Mouse (Mus musculus): Measurements from ENCODE around the gene Entpd1. TPM values are rescaled to one million over a fixed set of nuclear protein-coding genes. Genes with fewer than 3 reads are reported as not detected.

The Entpd1 gene
- polyA plus RNA-seq (2015; fragmentation: Nextera tagmentation; extraction: Ambion mirVana), result 8.3 and 9.1 TPM in 2 replicates

DNA sequence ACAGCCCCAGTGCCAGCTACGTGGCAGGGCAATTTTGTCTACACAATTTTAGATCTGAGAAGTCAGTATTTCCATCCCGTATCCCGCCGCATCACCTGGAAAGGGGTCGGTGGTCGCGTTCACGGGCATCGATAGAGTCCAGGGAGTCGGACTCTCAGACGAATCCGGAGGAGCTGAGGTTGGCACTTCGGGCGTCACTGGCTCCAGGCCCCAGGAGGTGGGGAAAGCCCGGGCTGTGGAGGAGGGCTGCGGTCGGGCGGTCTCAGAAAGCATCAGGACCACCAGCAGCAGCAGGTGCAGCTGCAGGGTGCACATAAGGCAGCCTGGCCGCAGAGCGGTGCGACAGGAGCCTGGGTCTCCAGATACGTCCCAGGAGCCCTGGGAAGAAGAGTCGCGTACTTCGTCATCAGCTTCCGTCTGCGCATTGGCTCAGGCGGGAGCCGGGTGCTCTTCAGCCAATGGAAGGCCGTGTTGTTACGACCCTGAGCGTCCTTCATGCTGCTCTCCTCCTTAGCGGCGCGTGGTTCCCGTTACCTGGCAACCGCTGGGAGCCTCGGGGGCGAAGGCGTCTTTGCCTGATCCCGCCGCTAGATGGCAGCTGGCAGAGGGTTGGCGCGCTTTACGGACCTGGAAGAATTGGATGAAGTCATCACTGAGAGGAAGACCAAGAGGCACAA is at the start of gene Entpd1, which contains the start of gene Tctn3:
Entpd1 (plus strand) TSS at position 537 of the 677 bp plus-strand sequence.
Tctn3 (minus strand) TSS at position 404 of the 677 bp plus-strand sequence.
- Histone ChIP-seq H3K27ac (peak within 1 kb of the TSS; percentile 75), H3K27me3 (no peaks in the 10 kb centered on the region), H3K4me2 (peak within 1 kb of the TSS; percentile 87), H3K36me3 (peaks cover 22% of the 10 kb centered on the region), H3K9me3 (no peaks in the 10 kb centered on the region), H3K4me1 (replicated peaks) (peaks cover 11% of the 10 kb centered on the region), H3K9ac (peak within 1 kb of the TSS; percentile 81), H3K4me3 (peak within 1 kb of the TSS; percentile 81)
- ATAC-seq (ENCODE audit: low FRiP score), result peak; percentile 100
- WGBS, result under 1% methylated on average over 45 of the region's 45 CpGs

- no peaks in the 10 kb centered on the region for H3K27me3 ChIP-seq
- no peak overlapping the region for H3K4me2 ChIP-seq
- no peak overlapping the region for H3K4me3 ChIP-seq
- no peak for ATAC-seq (ENCODE audit: low FRiP score)
- no peak overlapping the region for H3K9ac ChIP-seq
- no peaks in the 10 kb centered on the region for H3K9me3 ChIP-seq
- H3K27ac ChIP-seq, result no peak overlapping the region
- peaks cover 74% of the 10 kb centered on the region for H3K36me3 ChIP-seq
- 88% methylated on average over 10 of the region's 10 CpGs for WGBS
- H3K4me1 ChIP-seq (replicated peaks), result no peaks in the 10 kb centered on the region
These were observed 48.1 kb upstream of the Entpd1 start for GRCm38 (mm10) chr19:40563880-40564645.

DNA sequence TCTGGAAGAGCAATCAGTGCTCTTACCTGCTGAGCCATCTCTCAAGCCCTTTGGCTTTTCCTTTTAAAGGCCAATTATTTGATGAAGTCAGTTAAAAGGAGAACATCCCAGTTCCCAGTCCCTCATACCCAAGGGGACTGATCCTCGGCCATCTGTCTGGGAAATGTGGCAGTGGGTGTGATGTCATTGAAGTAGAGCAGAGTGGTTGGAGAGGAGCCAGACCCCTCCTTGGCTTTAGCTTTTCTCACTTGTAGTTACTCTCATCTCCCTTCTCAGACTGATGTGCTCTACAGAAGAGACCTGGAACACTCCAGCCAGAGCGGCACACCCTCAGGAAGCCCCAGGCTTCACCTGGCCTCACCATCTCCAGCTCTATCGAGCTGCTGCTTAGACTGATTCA is 44.5 kb upstream of the Entpd1 start:
- Histone ChIP-seq H3K27me3 (no peaks in the 10 kb centered on the region), H3K4me2 (no peak overlapping the region), H3K4me3 (no peak overlapping the region), H3K27ac (no peak overlapping the region), H3K9ac (no peak overlapping the region), H3K4me1 (replicated peaks) (no peaks in the 10 kb centered on the region), H3K36me3 (peaks cover 98% of the 10 kb centered on the region), H3K9me3 (peaks cover 15% of the 10 kb centered on the region)
- no peak for ATAC-seq (ENCODE audit: low FRiP score)
- 87% methylated on average over 3 of the region's 3 CpGs for WGBS

GRCm38 (mm10) chr19:40570726-40571125 is 41.4 kb upstream of the Entpd1 start:
- no peak overlapping the region for H3K27ac ChIP-seq
- H3K9me3 ChIP-seq, result peaks cover 15% of the 10 kb centered on the region
- 94% methylated on average over 9 of the region's 9 CpGs for WGBS
- no peak overlapping the region for H3K9ac ChIP-seq
- no peak overlapping the region for H3K4me3 ChIP-seq
- peaks cover 100% of the 10 kb centered on the region for H3K36me3 ChIP-seq
- no peak overlapping the region for H3K4me2 ChIP-seq
- H3K4me1 ChIP-seq (replicated peaks), result no peaks in the 10 kb centered on the region
- no peaks in the 10 kb centered on the region for H3K27me3 ChIP-seq
- no peak for ATAC-seq (ENCODE audit: low FRiP score)

DNA sequence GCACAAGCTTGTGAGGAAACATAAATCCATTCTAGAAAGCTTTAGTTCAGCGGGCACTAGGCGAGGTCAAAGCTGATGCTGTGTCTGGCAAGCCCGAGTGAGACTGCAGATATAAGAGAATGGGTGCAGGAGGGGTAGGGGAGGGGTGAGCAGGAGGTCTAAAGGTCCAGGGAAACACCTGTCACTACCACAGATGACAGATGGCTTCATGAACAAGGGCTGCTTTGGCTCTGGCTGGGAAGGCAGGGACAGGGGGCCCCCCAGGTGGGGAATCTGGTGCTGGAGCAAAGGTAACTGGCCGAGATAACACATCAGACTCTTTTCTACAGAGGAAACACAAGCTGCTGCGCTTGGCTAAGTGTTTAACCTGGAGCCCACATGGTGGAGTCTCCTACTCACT is 36.7 kb upstream of the Entpd1 start:
- H3K4me3 ChIP-seq, result no peak overlapping the region
- WGBS, result 84% methylated on average over 5 of the region's 5 CpGs
- no peaks in the 10 kb centered on the region for H3K27me3 ChIP-seq
- peaks cover 99% of the 10 kb centered on the region for H3K36me3 ChIP-seq
- H3K9me3 ChIP-seq, result peaks cover 8% of the 10 kb centered on the region; the same call in 1 of the 2 replicates
- no peak overlapping the region for H3K27ac ChIP-seq
- no peak for ATAC-seq (ENCODE audit: low FRiP score)
- no peak overlapping the region for H3K9ac ChIP-seq
- no peaks in the 10 kb centered on the region for H3K4me1 ChIP-seq (replicated peaks)
- no peak overlapping the region for H3K4me2 ChIP-seq

DNA sequence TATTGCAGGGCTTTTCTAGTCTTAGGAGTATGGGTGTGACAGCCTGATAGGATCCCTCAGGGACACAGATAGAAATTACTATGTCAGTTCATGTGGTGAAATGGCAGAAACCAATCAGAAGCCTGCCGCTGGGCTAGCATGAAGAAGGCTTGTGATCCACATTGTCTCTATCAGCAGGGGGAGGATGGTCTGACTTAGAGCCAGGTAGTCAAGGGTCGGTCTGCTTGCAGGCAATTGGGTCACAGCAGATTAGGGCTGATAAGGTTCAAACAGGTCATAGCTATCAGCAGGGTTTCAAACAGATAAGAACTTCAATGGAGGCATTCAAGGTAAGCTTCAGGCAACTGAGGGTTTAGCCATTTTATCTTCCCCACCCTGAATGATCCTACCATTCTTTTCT is 31.3 kb upstream of the Entpd1 start:
- Histone ChIP-seq H3K4me1 (replicated peaks) (peaks cover 1% of the 10 kb centered on the region; the same call in 1 of the 2 replicates), H3K9me3 (no peaks in the 10 kb centered on the region), H3K36me3 (peaks cover 87% of the 10 kb centered on the region), H3K27me3 (no peaks in the 10 kb centered on the region), H3K9ac (no peak overlapping the region), H3K27ac (no peak overlapping the region), H3K4me3 (no peak overlapping the region), H3K4me2 (no peak overlapping the region)
- WGBS, result 88% methylated on average over 2 of the region's 2 CpGs
- no peak for ATAC-seq (ENCODE audit: low FRiP score)

GRCm38 (mm10) chr19:40581662-40582061 is 30.5 kb upstream of the Entpd1 start:
- no peak for ATAC-seq (ENCODE audit: low FRiP score)
- H3K36me3 ChIP-seq, result peaks cover 79% of the 10 kb centered on the region
- WGBS, result 94% methylated on average over 5 of the region's 5 CpGs

GRCm38 (mm10) chr19:40586908-40587307 is 25.3 kb upstream of the Entpd1 start:
- Histone ChIP-seq H3K27ac (no peak overlapping the region), H3K4me1 (replicated peaks) (peaks cover 21% of the 10 kb centered on the region), H3K9me3 (no peaks in the 10 kb centered on the region), H3K27me3 (no peaks in the 10 kb centered on the region), H3K4me2 (peak overlapping the region; percentile 84), H3K4me3 (peak overlapping the region; percentile 89), H3K9ac (peak overlapping the region; percentile 90), H3K36me3 (peaks cover 30% of the 10 kb centered on the region)
- no peak for ATAC-seq (ENCODE audit: low FRiP score)
- WGBS, result 58% methylated on average over 7 of the region's 7 CpGs

More at GRCm38 (mm10) chr19:40581662-40582061, 30.5 kb upstream of the Entpd1 start:
- H3K4me1 ChIP-seq (replicated peaks), result peaks cover 9% of the 10 kb centered on the region
- H3K27me3 ChIP-seq, result no peaks in the 10 kb centered on the region
- H3K4me2 ChIP-seq, result no peak overlapping the region
- H3K9me3 ChIP-seq, result no peaks in the 10 kb centered on the region
- no peak overlapping the region for H3K27ac ChIP-seq
- H3K9ac ChIP-seq, result no peak overlapping the region
- no peak overlapping the region for H3K4me3 ChIP-seq

DNA sequence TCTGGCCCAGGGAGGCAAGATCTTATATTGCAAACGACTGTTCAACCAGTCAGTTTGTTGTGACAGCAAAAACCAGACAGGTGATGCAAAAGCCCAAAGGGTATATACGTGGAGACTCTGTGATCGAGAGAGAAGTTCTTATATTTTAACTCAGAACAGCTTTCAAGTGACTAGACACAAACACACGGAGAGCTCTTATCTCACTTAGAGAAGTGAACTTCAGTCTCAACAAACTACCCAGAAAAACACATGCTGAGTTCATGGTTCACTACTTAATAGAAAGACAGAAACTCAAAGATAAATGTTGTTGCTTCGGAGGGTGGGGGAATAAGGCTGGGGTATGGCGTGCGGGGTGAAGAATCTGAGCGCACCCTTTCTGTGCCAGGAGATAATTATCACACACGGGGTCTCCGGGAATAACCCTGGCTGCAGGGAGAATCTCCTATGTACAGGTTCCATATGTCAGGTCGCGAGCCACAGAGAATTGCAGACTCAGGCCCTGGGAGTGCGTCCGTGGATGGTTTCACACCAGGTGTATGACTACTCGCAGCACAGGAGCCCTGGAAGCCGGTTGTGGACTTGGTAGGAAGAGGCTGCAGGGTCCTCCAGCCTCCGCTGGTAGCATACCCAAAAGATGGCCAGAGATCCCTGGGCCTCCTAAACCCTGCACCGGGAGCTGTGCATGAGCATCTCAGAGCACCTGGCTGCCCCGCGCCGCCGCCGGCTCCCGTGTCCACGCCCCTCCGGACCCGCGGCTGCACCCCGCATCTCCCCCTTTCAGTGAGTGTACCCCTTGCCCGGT is 24.5 kb upstream of the Entpd1 start:
- Histone ChIP-seq H3K9me3 (no peaks in the 10 kb centered on the region), H3K27ac (peak overlapping the region; percentile 80), H3K27me3 (no peaks in the 10 kb centered on the region), H3K4me1 (replicated peaks) (peaks cover 21% of the 10 kb centered on the region), H3K9ac (peak overlapping the region; percentile 90), H3K36me3 (peaks cover 22% of the 10 kb centered on the region), H3K4me2 (peak overlapping the region; percentile 84), H3K4me3 (peak overlapping the region; percentile 89)
- 6% methylated on average over 30 of the region's 30 CpGs for WGBS
- peak; percentile 78 for ATAC-seq (ENCODE audit: low FRiP score)

DNA sequence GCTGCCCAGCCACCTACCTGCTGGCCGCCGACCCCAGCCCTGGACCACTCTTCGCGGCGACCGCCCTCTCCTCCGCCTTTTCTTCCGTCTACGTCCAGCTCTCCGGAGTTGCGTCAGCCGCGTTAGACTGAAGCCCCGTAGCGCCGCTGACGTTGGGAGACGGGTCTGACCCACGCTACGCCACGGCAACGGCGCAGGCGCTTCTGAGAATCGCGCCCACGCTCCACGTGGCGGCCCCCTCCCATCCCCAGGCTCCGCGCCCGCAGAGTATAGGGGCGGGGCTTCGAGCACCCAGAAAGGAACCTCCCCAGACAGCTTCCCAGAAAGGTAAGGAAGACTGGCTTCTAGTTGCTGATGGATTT is 23.9 kb upstream of the Entpd1 start, which contains the start of gene Aldh18a1:
Aldh18a1 (minus strand) TSS at position 171 of the 362 bp plus-strand sequence.
- no peaks in the 10 kb centered on the region for H3K9me3 ChIP-seq
- peaks cover 16% of the 10 kb centered on the region for H3K36me3 ChIP-seq
- under 1% methylated on average over 34 of the region's 34 CpGs for WGBS
- H3K4me2 ChIP-seq, result peak within 1 kb of the TSS; percentile 84
- H3K27ac ChIP-seq, result peak within 1 kb of the TSS; percentile 83
- ATAC-seq (ENCODE audit: low FRiP score), result peak; percentile 95
- peak within 1 kb of the TSS; percentile 90 for H3K9ac ChIP-seq
- H3K27me3 ChIP-seq, result no peaks in the 10 kb centered on the region
- H3K4me1 ChIP-seq (replicated peaks), result peaks cover 21% of the 10 kb centered on the region
- H3K4me3 ChIP-seq, result peak within 1 kb of the TSS; percentile 89

DNA sequence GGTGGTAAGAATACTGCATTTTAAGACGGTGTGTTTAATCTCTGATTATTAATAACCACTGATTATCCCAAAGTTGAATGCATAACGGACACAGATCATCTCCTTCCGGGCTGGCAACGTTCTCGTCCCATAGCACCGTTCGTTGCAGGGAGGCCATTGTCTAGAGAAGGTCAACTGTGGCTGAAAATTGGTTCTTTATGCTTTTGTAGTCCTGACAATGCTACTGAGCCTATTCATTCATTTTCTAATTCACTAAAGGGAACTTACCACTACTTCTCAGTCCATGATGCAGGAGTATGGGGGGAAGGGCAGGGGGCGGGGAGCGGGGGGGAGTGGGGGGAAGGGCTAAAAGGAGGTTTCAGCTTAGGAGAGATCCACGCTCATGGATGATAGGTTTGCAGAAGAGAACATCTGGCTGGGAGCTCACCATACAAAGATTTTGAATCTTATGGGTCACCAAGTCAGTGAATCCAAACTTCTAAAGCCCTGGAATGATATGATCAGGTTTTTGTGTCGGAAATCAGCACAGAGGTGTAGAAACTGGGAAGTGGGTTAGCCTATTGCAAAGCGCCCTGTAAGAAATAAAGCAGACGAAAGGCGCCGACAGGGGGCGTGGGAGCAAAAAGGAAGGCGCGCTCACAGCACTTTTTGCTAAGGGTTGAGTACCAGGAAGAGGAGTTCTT is 23.2 kb upstream of the Entpd1 start:
- Histone ChIP-seq H3K9me3 (no peaks in the 10 kb centered on the region), H3K4me3 (peak overlapping the region; percentile 89), H3K4me2 (peak overlapping the region; percentile 84), H3K9ac (peak overlapping the region; percentile 90), H3K36me3 (peaks cover 12% of the 10 kb centered on the region), H3K27me3 (no peaks in the 10 kb centered on the region), H3K27ac (peak overlapping the region; percentile 83), H3K4me1 (replicated peaks) (peaks cover 21% of the 10 kb centered on the region)
- ATAC-seq (ENCODE audit: low FRiP score), result peak; percentile 69
- under 1% methylated on average over 18 of the region's 18 CpGs for WGBS

Data from hindbrain, embryonic 13.5 days (tissue).